Mouse (Mus musculus): ENCODE results near the gene Npcd.

- TF ChIP-seq CTCF (IDR thresholded peaks at IDR 0.05; ENCODE audit: control insufficient read depth, insufficient read depth, insufficient read length) (no peak), USF1 (IDR thresholded peaks at IDR 0.05; ENCODE audit: low read depth) (no peak), MYOG (IDR thresholded peaks at IDR 0.05; ENCODE audit: control insufficient read depth, extremely low read depth, insufficient read length) (no peak)
These were observed 27.0 kb downstream of the Npcd start for GRCm38 (mm10) chr15:79807050-79807449.
